Mouse (Mus musculus) spleen, adult 2 months (tissue): ENCODE results near the gene Vmn1r80. TPM values are rescaled to one million over a fixed set of nuclear protein-coding genes. Genes with fewer than 3 reads are reported as not detected.
"Not testable (repeated sequence)": the region's sequence is repeated elsewhere in the genome, so short reads cannot be mapped to it uniquely, and the experiment has no call there.

Experiments used
- DNase-seq, 2 experiments: peaks; one replicate each; pipeline versions ENCODE4 v3.0.0 to v3.0.0-alpha.2; 2012 to 2021; ENCODE audit warnings: low spot score in 2 of 2, low read depth in 1 of 2
- H3K27ac ChIP-seq: fragments of 200-500 bp; 2 replicates; pipeline ENCODE4 v1.5.1; 2012; ENCODE audit warnings: low read length, inconsistent platforms; ENCODE audit not compliant: insufficient read depth
- H3K27me3 ChIP-seq: fragments of 200-500 bp; 2 replicates; pipeline ENCODE4 v1.6.1; 2012; ENCODE audit warnings: mild to moderate bottlenecking, moderate library complexity, low read length, inconsistent platforms; ENCODE audit not compliant: control insufficient read depth, insufficient read depth
- H3K36me3 ChIP-seq: fragments of 200-500 bp; 2 replicates; pipeline ENCODE4 v1.6.1; 2012; ENCODE audit warnings: mild to moderate bottlenecking, low read length, inconsistent platforms; ENCODE audit not compliant: control insufficient read depth, insufficient read depth
- H3K4me1 ChIP-seq: fragments of 200-500 bp; 2 replicates; pipeline ENCODE4 v1.6.1; 2011; ENCODE audit warnings: inconsistent platforms; ENCODE audit not compliant: control insufficient read depth, insufficient read depth, insufficient read length
- H3K4me3 ChIP-seq: fragments of 200-500 bp; 2 replicates; pipeline ENCODE4 v1.5.1; 2011; ENCODE audit warnings: mild to moderate bottlenecking, inconsistent platforms; ENCODE audit not compliant: insufficient read depth, insufficient read length; ENCODE audit errors: extremely low read depth
- CTCF ChIP-seq: fragments of 200-500 bp; IDR thresholded peaks from 2 replicates; pipeline ENCODE4 v1.5.1; 2011; ENCODE audit warnings: mild to moderate bottlenecking, inconsistent platforms; ENCODE audit not compliant: insufficient read depth, insufficient read length, insufficient replicate concordance; ENCODE audit errors: extremely low read depth
- POLR2A ChIP-seq: fragments of 200-500 bp; IDR thresholded peaks from 2 replicates; pipeline ENCODE4 v1.6.1; 2011; ENCODE audit warnings: low read depth, low read length, inconsistent platforms
- WGBS: fragments of 180-500 bp; shearing (Covaris S2); methylation state at CpG from one replicate; pipeline ENCODE4 v1.1.7; 2018; 5-methylcytosine and 5-hydroxymethylcytosine counted together
- polyA plus RNA-seq: library from polyadenylated mRNA; depleted of rRNA; stranded (reverse); fragments of >200 nt; gene quantifications from 2 replicates; pipeline ENCODE4 v1.2.3, GENCODE M21; 2012; rRNA removed

The Vmn1r80 gene
- not detected in 2 replicates for polyA plus RNA-seq

GRCm38 (mm10) chr7:12188986-12189385 is at the start of gene Vmn1r80:
Vmn1r80 (plus strand) TSS chr7:12189286.
- Histone ChIP-seq H3K27ac (no peak within 1 kb of the TSS), H3K4me1 (no peaks in the 10 kb centered on the region), H3K27me3 (no peaks in the 10 kb centered on the region), H3K36me3 (no peaks in the 10 kb centered on the region), H3K4me3 (no peak within 1 kb of the TSS)
- TF ChIP-seq POLR2A (no peak), CTCF (no peak)
- 79% methylated on average over 1 of the region's 1 CpGs for WGBS
- DNase-seq = no peak

DNA sequence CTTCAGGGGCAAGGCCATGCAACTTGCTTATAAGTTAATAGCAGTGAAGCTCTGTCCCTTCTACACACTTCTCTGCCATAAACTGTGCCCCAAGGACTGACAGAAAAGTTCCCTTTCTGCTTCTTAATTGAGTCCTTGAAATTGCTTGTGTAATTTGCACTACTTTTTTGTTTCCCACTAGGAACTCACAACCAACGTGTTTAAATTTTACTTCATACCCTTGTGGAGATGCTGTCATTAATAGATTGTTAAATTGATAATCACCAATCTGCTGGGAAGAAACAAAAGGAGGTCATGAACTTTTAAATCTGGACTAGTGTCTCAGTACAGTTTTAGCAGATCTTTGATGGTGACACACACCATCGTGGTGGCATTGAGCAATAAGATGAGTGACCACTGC is 39.1 kb upstream of the Vmn1r80 start, which contains the start of gene Vmn1r78:
Gene Vmn1r78 (plus strand): TSS at position 301 of the 400 bp plus-strand sequence.
- Histone ChIP-seq H3K27me3 (no peaks in the 10 kb centered on the region), H3K4me1 (no peaks in the 10 kb centered on the region), H3K27ac (no peak within 1 kb of the TSS), H3K4me3 (no peak within 1 kb of the TSS), H3K36me3 (no peaks in the 10 kb centered on the region)
- no peak for TF ChIP-seq POLR2A
- DNase-seq = no peak
- WGBS = 64% methylated on average over 2 of the region's 2 CpGs

GRCm38 (mm10) chr7:12156463-12156862 is 32.6 kb upstream of the Vmn1r80 start:
- not testable (repeated sequence) for H3K27me3 ChIP-seq, H3K36me3 ChIP-seq, H3K27ac ChIP-seq, H3K4me1 ChIP-seq, H3K4me3 ChIP-seq, DNase-seq
- 55% methylated on average over 1 of the region's 1 CpGs for WGBS

DNA sequence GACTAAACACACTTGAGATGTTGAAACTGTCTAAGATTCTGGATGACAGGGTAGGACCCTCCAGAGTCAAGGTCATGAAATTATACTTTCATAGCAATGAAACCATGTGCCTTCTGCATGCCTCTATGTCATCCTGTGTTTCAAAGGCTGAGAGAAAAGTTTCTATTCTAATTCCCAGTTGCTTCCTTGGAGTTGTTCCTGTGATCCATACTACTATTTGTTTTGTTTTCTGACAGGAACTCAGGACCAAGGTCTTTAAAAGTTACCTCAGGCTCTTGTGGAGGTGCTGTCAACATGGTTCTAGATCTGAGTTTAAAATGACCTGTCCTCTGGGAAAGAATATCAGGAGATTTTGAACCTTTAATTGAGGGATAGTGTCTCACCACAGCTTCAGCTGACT is 18.1 kb upstream of the Vmn1r80 start, which contains the start of gene Vmn1r79:
Gene Vmn1r79 (plus strand): TSS at position 301 of the 400 bp plus-strand sequence.
- not testable (repeated sequence) for H3K4me3 ChIP-seq, H3K4me1 ChIP-seq, H3K36me3 ChIP-seq, H3K27me3 ChIP-seq, H3K27ac ChIP-seq, DNase-seq

DNA sequence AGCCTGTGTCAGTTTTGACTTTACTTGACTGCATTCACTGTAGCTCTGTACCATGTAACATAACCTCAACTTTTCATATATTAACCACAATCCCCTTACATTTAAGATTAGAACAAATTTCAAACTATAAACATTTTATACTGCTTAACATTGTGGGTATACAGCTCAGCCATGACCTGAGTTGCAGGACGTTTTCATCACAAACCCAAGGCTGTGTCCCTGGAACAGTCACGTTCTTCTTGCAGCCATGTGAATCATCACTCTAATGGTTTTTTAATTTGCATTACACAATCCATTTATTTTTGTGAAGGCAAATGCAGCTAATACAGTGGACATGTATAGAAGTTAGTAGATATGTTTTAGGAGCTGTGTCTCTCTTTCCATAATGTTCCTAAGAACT is 16.2 kb upstream of the Vmn1r80 start:
- 61% methylated on average over 2 of the region's 2 CpGs for WGBS

GRCm38 (mm10) chr7:12204141-12204540 is 15.1 kb downstream of the Vmn1r80 start:
- Histone ChIP-seq H3K4me3 (no peak overlapping the region), H3K27ac (no peak overlapping the region), H3K36me3 (no peaks in the 10 kb centered on the region), H3K27me3 (no peaks in the 10 kb centered on the region), H3K4me1 (no peaks in the 10 kb centered on the region)
- no peak for TF ChIP-seq CTCF
- no peak for TF ChIP-seq POLR2A
- no peak for DNase-seq
- WGBS = 79% methylated on average over 2 of the region's 2 CpGs

More for the DNA sequence above, 16.2 kb upstream of the Vmn1r80 start:
- not testable (repeated sequence) for H3K4me3 ChIP-seq, H3K27me3 ChIP-seq, H3K27ac ChIP-seq, H3K36me3 ChIP-seq, H3K4me1 ChIP-seq, DNase-seq

Other genes starting within 250 kb of the Vmn1r80 start
- gene Vmn1r77, start 152.5 kb upstream of the Vmn1r80 start, polyA plus RNA-seq = not detected in 2 replicates
- not detected in 2 replicates for gene Vmn1r78, start 39.0 kb upstream of the Vmn1r80 start, polyA plus RNA-seq
- 0.14 TPM in 1 of 2 replicates, not detected in the other for gene Vmn1r79, start 18.0 kb upstream of the Vmn1r80 start, polyA plus RNA-seq
- gene Vmn1r81, start 79.0 kb downstream of the Vmn1r80 start, polyA plus RNA-seq = not detected in 2 replicates
- gene Vmn1r82, start 111.1 kb downstream of the Vmn1r80 start, polyA plus RNA-seq = not detected in 2 replicates
- not detected in 2 replicates for gene Vmn1r83, start 140.2 kb downstream of the Vmn1r80 start, polyA plus RNA-seq
- not detected in 2 replicates for gene Vmn1r84, start 180.0 kb downstream of the Vmn1r80 start, polyA plus RNA-seq
- 0.27 and 0.39 TPM in 2 replicates for gene Zfp551, start 233.5 kb downstream of the Vmn1r80 start, polyA plus RNA-seq